ENCODE assay signal across 19 mouse cellular contexts in genomic region chr9:96312074-96312473, GRCm38 (mm10).
"Had no signal": no experiment of that assay in that cellular context is flagged by ENCODE, and none has a peak within 500 bp of the region (broad histone marks: within the 10 kb centered on the region; RNA-seq: fewer than 3 reads in every experiment).

No protein-coding gene starts in this region.

- ATAC-seq: midbrain, embryonic 16.5 days had no signal

- DNase-seq: lung, adult 18-20 months; lung, embryonic 14.5 days; lung, postnatal 10 days; lung, postnatal 4 days; midbrain, embryonic 14.5 days; retina, postnatal 1 day; right cerebral cortex, adult 18-20 months; right cerebral cortex, postnatal 25 days; right cerebral cortex, postnatal 4 days; spleen, adult 18-20 months; thymus, adult 18-20 months; thymus, postnatal 14 days; thymus, postnatal 36 days had no signal

- H3K4me2 ChIP-seq: lung, embryonic 14.5 days; midbrain, embryonic 12.5 days; neural tube, embryonic 13.5 days; neural tube, embryonic 15.5 days had no signal

- H3K9ac ChIP-seq: lung, embryonic 14.5 days; midbrain, embryonic 12.5 days; neural tube, embryonic 13.5 days; neural tube, embryonic 15.5 days had no signal

- H3K4me3 ChIP-seq: midbrain, embryonic 10.5 days; midbrain, embryonic 12.5 days; myocyte; neural tube, embryonic 13.5 days; neural tube, embryonic 15.5 days had no signal

- H3K9me3 ChIP-seq: midbrain, embryonic 10.5 days; midbrain, embryonic 12.5 days; neural tube, embryonic 13.5 days; neural tube, embryonic 15.5 days had no signal

- H3K27me3 ChIP-seq: midbrain, embryonic 12.5 days; neural tube, embryonic 13.5 days; neural tube, embryonic 15.5 days had no signal

- H3K4me1 ChIP-seq: midbrain, embryonic 12.5 days; neural tube, embryonic 13.5 days; neural tube, embryonic 15.5 days had no signal

- H3K27ac ChIP-seq: midbrain, embryonic 10.5 days; midbrain, embryonic 12.5 days; neural tube, embryonic 13.5 days; neural tube, embryonic 15.5 days had no signal
